Mouse (Mus musculus) liver, postnatal 0 days (tissue): ENCODE data around the gene Lrrc3c.

Source experiments
- CTCF ChIP-seq: sonication (generic); IDR thresholded peaks from 2 replicates; pipeline ENCODE4 v1.5.1; 2016; ENCODE audit warnings: antibody characterized with exemption, low read depth
- EP300 ChIP-seq: IDR thresholded peaks from 2 replicates; pipeline ENCODE4 v1.6.1; 2016; ENCODE audit warnings: antibody characterized with exemption, low read depth, mild to moderate bottlenecking

DNA sequence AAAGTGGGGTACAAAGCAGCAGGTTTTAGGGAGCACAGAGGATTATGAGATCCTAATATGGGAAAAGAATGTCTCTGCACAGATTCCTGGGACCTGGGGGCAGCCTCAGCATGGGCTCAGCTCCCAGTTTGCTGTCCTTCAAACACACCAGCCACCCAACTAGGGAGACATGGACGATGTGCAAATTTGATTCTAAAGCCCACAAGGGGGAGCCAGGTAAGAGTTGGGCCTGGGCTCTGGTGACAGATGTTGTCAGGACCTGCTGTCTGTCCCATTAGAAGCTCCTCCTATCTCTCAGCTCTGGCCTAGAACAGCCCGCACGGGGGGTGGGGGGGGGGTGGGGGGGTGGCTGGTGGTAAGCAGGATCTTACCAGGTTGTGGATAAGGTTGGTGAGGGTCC is 14.5 kb upstream of the Lrrc3c start:
- TF ChIP-seq CTCF = peak; percentile 66
- TF ChIP-seq EP300 = no peak
